Mouse (Mus musculus) small intestine, adult 2 months (tissue): ENCODE results near the gene Snx29.

Experiments used
- CTCF ChIP-seq: fragments of 200-500 bp; IDR thresholded peaks from 2 replicates; pipeline ENCODE4 v1.5.1; 2012; ENCODE audit warnings: low read depth, mild to moderate bottlenecking, control low read depth, inconsistent platforms, low read length, moderate library complexity, mixed read lengths; ENCODE audit not compliant: insufficient replicate concordance, insufficient read length; ENCODE audit errors: extremely low read depth
- POLR2A ChIP-seq: fragments of 200-500 bp; IDR thresholded peaks from 2 replicates; pipeline ENCODE4 v1.6.1; 2012; ENCODE audit warnings: low read depth, mild to moderate bottlenecking, control low read depth, inconsistent platforms, low read length, moderate library complexity

- no peak for TF ChIP-seq CTCF
- TF ChIP-seq POLR2A, result no peak
Observed at GRCm38 (mm10) chr16:11482189-11482588, 159.5 kb downstream of the Snx29 start.
